Mouse (Mus musculus): ENCODE data around the gene Lag3. TPM values are rescaled to one million over a fixed set of nuclear protein-coding genes. Genes with fewer than 3 reads are reported as not detected.

Gene Lag3
- polyA plus RNA-seq, 1 experiment from 2014 or later, result 2.9 TPM

- Histone ChIP-seq H3K9ac (0 out of 2 replicates have a peak overlapping the region, but pooled peaks have one; percentile 99), H3K4me2 (peak overlapping the region; percentile 91), H3K27me3 (no peaks in the 10 kb centered on the region), H3K36me3 (peaks cover 11% of the 10 kb centered on the region), H3K4me1 (peaks cover 58% of the 10 kb centered on the region), H3K27ac (peak overlapping the region; percentile 100), H3K4me3 (peak overlapping the region; percentile 91), H3K9me3 (no peaks in the 10 kb centered on the region)
- no peak for ATAC-seq (ENCODE audit: insufficient number of reproducible peaks, insufficient read depth, low FRiP score, low TSS enrichment, low read depth)
- 26% methylated on average over 13 of the region's 14 CpGs for WGBS
Measured at GRCm38 (mm10) chr6:124918890-124919627, 7.6 kb upstream of the Lag3 start.

GRCm38 (mm10) chr6:124918331-124918690 lies 6.8 kb upstream of the Lag3 start:
- Histone ChIP-seq H3K9ac (peak overlapping the region; percentile 99), H3K4me1 (peaks cover 66% of the 10 kb centered on the region), H3K4me3 (peak overlapping the region; percentile 91), H3K27ac (peak overlapping the region; percentile 100), H3K27me3 (no peaks in the 10 kb centered on the region), H3K36me3 (peaks cover 18% of the 10 kb centered on the region), H3K9me3 (no peaks in the 10 kb centered on the region), H3K4me2 (peak overlapping the region; percentile 91)
- WGBS, result 10% methylated on average over 7 of the region's 7 CpGs
- ATAC-seq (ENCODE audit: insufficient number of reproducible peaks, insufficient read depth, low FRiP score, low TSS enrichment, low read depth), result no peak

GRCm38 (mm10) chr6:124917518-124918330 lies 6.2 kb upstream of the Lag3 start:
- H3K27ac ChIP-seq, result peak overlapping the region; percentile 100
- WGBS, result under 1% methylated on average over 58 of the region's 89 CpGs
- H3K4me3 ChIP-seq, result peak overlapping the region; percentile 91
- peak overlapping the region; percentile 91 for H3K4me2 ChIP-seq
- no peaks in the 10 kb centered on the region for H3K9me3 ChIP-seq
- peak overlapping the region; percentile 99 for H3K9ac ChIP-seq
- H3K27me3 ChIP-seq, result no peaks in the 10 kb centered on the region
- peaks cover 24% of the 10 kb centered on the region for H3K36me3 ChIP-seq
- H3K4me1 ChIP-seq, result peaks cover 68% of the 10 kb centered on the region
- peak; percentile 61 for ATAC-seq (ENCODE audit: insufficient number of reproducible peaks, insufficient read depth, low FRiP score, low TSS enrichment, low read depth)

DNA sequence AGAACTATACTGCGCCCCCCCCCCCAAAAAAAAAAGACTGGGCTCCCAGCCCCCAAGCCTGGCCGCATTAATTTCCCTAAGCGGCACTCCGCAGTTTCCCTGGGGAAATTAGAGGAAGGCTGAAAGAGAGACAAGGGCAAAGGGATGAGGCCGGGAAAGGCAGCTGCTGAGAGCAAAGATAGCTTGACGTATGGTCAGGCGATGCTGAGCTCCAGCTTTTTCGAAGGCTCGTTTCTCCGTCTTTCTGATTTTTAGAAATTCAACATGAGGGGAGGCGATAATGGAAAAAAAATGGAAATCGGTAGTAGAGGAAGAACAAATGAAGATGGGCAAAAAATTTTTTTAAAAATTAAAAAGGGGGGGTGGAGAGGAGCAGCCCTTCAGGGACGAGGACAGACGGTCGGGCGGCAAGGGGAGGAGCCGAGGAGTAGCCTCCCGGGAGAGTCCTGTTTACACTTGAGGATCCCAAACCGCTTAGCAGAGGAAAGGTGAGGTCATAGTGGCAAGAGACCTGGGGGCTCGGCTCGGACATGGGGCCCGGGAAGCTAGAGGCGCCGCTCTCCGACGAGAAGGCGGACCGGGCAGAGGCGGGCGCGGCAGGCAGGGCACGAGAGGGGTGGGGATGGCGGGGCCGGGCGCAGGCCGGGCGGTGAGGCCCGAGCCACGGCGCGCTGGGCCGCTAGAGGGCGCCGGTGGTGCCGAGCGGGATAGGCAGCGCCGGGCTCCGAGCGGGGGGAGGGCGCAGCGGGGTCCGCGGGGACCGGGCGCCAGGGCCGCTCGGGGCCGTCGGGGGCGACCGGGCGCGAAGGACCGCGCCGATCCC lies 5.4 kb upstream of the Lag3 start:
- H3K4me3 ChIP-seq, result peak overlapping the region; percentile 91

DNA sequence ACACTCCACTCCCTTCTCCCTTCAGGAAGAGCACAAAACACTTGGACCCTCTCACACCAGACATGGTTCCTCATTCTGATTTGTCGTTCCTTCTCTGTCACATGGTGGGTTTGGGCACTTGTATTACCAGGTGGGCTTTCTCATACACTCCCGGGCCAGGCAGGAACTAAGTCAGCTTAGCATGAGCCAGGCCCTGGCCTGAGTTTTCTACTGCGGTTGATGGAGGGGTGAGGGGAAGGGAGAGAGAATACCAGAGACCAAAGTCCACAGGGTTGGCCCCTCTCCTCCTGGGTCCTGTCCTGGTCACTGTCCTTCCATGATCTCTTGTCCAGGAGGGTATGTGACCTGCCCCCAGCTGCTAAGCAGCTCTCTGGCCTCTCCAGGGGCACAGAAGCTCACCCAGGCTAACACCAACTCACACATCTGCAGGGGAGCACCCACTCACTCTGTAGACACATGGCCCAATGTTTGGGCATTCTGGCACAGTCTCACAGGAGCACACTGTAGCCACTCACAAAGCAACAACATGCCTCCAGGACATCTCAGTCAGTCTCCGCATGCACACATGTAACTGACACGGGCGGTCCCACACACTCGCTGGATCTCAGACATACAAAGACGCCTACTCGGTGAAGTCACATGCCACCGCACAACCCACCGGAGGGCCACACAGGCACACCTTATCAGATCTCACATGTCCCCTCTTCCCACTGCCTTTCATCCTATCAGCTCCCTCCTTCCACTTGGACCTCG lies 4.6 kb upstream of the Lag3 start:
- H3K9me3 ChIP-seq, result no peaks in the 10 kb centered on the region
- H3K27me3 ChIP-seq, result no peaks in the 10 kb centered on the region
- peak overlapping the region; percentile 91 for H3K4me3 ChIP-seq
- peak overlapping the region; percentile 100 for H3K27ac ChIP-seq
- peaks cover 69% of the 10 kb centered on the region for H3K4me1 ChIP-seq
- no peak for ATAC-seq (ENCODE audit: insufficient number of reproducible peaks, insufficient read depth, low FRiP score, low TSS enrichment, low read depth)
- WGBS, result 4% methylated on average over 12 of the region's 12 CpGs
- H3K36me3 ChIP-seq, result peaks cover 28% of the 10 kb centered on the region
- peak overlapping the region; percentile 99 for H3K9ac ChIP-seq
- H3K4me2 ChIP-seq, result peak overlapping the region; percentile 91

More for the DNA sequence above, 5.4 kb upstream of the Lag3 start:
- peaks cover 28% of the 10 kb centered on the region for H3K36me3 ChIP-seq
- H3K9me3 ChIP-seq, result no peaks in the 10 kb centered on the region
- under 1% methylated on average over 53 of the region's 67 CpGs for WGBS
- H3K27me3 ChIP-seq, result no peaks in the 10 kb centered on the region
- H3K4me2 ChIP-seq, result peak overlapping the region; percentile 91
- peak overlapping the region; percentile 100 for H3K27ac ChIP-seq
- peak; percentile 59 for ATAC-seq (ENCODE audit: insufficient number of reproducible peaks, insufficient read depth, low FRiP score, low TSS enrichment, low read depth)
- H3K9ac ChIP-seq, result peak overlapping the region; percentile 99
- peaks cover 70% of the 10 kb centered on the region for H3K4me1 ChIP-seq

DNA sequence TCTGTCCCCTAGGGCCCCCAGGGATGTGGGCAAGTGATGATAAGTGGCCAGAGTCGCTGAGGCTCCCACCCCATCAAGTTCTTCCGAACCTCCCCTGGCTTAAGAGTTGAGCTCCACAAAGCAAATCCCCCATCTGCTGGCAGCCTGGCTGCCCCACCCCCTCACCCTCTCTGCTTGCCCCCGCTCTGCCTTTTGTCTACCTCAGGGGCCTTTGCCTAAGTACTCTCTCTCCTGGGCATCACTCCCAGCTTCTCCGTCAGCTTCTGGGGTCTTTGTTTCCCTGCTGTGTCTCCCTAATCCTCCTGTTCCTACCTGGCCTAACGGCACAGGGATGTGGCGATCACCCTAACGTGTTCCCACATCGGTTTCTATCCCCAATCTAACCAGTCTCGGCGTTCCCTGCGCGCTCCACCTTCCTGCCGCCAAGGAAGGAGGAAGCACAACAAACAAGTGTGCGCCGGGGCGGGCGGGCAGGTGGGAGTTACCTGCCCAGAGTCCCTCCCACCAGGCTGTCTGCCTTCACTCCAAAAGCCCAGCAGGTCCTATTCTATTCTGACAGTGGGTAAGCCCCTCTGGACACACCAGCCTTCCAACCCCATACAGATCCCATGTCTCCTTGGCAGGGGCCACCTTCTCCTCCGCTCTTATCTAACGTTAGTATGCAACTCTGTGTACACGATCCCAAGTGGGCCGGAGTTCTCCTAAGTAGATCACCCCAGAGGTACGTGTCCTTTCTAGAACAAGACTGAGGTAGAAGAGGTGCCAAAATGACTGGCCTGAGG lies 3.8 kb upstream of the Lag3 start:
- Histone ChIP-seq H3K27me3 (peaks cover 7% of the 10 kb centered on the region), H3K4me2 (peak overlapping the region; percentile 91), H3K9ac (peak overlapping the region; percentile 99), H3K4me3 (peak overlapping the region; percentile 91), H3K36me3 (peaks cover 28% of the 10 kb centered on the region), H3K4me1 (peaks cover 63% of the 10 kb centered on the region), H3K27ac (peak overlapping the region; percentile 100), H3K9me3 (no peaks in the 10 kb centered on the region)
- WGBS, result 13% methylated on average over 22 of the region's 22 CpGs
- ATAC-seq (ENCODE audit: insufficient number of reproducible peaks, insufficient read depth, low FRiP score, low TSS enrichment, low read depth), result no peak

- Histone ChIP-seq H3K4me2 (peak overlapping the region; percentile 91), H3K4me3 (peak overlapping the region; percentile 91; the same call in 1 of the 2 replicates), H3K36me3 (peaks cover 28% of the 10 kb centered on the region), H3K9me3 (no peaks in the 10 kb centered on the region), H3K4me1 (peaks cover 66% of the 10 kb centered on the region), H3K27me3 (peaks cover 13% of the 10 kb centered on the region), H3K9ac (peak overlapping the region; percentile 99; the same call in 1 of the 2 replicates), H3K27ac (peak overlapping the region; percentile 100; the same call in 1 of the 2 replicates)
- WGBS, result 84% methylated on average over 7 of the region's 7 CpGs
- no peak for ATAC-seq (ENCODE audit: insufficient number of reproducible peaks, insufficient read depth, low FRiP score, low TSS enrichment, low read depth)
Measured at GRCm38 (mm10) chr6:124914511-124914910, 3.0 kb upstream of the Lag3 start.

- Histone ChIP-seq H3K27ac (0 out of 2 replicates have a peak overlapping the region, but pooled peaks have one; percentile 11), H3K9me3 (no peaks in the 10 kb centered on the region), H3K4me2 (0 out of 2 replicates have a peak overlapping the region, but pooled peaks have one; percentile 2), H3K27me3 (peaks cover 17% of the 10 kb centered on the region), H3K4me1 (peaks cover 60% of the 10 kb centered on the region), H3K9ac (no peak overlapping the region), H3K4me3 (no peak overlapping the region), H3K36me3 (peaks cover 28% of the 10 kb centered on the region)
- ATAC-seq (ENCODE audit: insufficient number of reproducible peaks, insufficient read depth, low FRiP score, low TSS enrichment, low read depth), result no peak
- 45% methylated on average over 14 of the region's 14 CpGs for WGBS
Measured at GRCm38 (mm10) chr6:124913721-124914285, 2.3 kb upstream of the Lag3 start.

GRCm38 (mm10) chr6:124913214-124913613 lies 1.7 kb upstream of the Lag3 start:
- Histone ChIP-seq H3K9ac (no peak overlapping the region), H3K4me2 (no peak overlapping the region), H3K9me3 (no peaks in the 10 kb centered on the region), H3K4me3 (no peak overlapping the region), H3K27me3 (peaks cover 17% of the 10 kb centered on the region), H3K36me3 (peaks cover 28% of the 10 kb centered on the region), H3K27ac (peak overlapping the region; percentile 3; the same call in 1 of the 2 replicates), H3K4me1 (peaks cover 54% of the 10 kb centered on the region)
- ATAC-seq (ENCODE audit: insufficient number of reproducible peaks, insufficient read depth, low FRiP score, low TSS enrichment, low read depth), result no peak
- WGBS, result 68% methylated on average over 6 of the region's 6 CpGs

DNA sequence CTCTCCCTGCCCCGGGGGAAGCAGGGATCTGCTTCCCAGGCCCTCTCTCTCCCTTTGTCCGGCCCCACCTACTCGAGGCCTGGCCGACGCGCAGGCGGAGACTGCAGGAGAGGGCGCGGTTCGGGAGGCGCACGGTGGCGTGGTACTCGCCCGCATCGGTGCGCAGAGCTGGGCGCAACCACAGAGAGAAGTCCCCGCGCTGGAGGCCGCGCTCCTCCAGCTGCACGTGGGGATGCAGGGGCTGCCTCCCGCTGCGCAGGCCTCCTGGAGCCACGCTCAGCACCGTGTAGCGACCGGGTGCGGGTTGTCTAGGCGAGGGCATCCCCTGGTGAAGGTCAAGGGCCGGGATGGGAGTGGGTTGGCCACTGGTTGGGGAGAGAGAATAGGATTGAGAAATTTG lies 1.5 kb downstream of the Lag3 start:
- Histone ChIP-seq H3K9me3 (no peaks in the 10 kb centered on the region), H3K4me1 (peaks cover 44% of the 10 kb centered on the region), H3K27ac (no peak overlapping the region), H3K4me3 (peak overlapping the region; percentile 26), H3K36me3 (peaks cover 27% of the 10 kb centered on the region), H3K4me2 (peak overlapping the region; percentile 57), H3K9ac (peak overlapping the region; percentile 66), H3K27me3 (peaks cover 17% of the 10 kb centered on the region)
- 0 out of 2 replicates have a peak, but pooled peaks have one; percentile 28 for ATAC-seq (ENCODE audit: insufficient number of reproducible peaks, insufficient read depth, low FRiP score, low TSS enrichment, low read depth)
- 4% methylated on average over 32 of the region's 32 CpGs for WGBS

Measured in embryonic facial prominence, embryonic 13.5 days (tissue).